Mouse (Mus musculus) liver, embryonic 14.5 days (tissue): Measurements from ENCODE around the gene AY761185.

Source experiments
- CTCF ChIP-seq: IDR thresholded peaks from 2 replicates; pipeline ENCODE4 v1.5.1; 2016; ENCODE audit warnings: antibody characterized with exemption, low read depth, control low read depth
- EP300 ChIP-seq: IDR thresholded peaks from 2 replicates; pipeline ENCODE4 v1.6.1; 2016; ENCODE audit warnings: antibody characterized with exemption, low read depth

- no peak for TF ChIP-seq CTCF
- TF ChIP-seq EP300, result no peak
Measured at GRCm38 (mm10) chr8:20907119-20907518, 37.4 kb downstream of the AY761185 start.
